Mouse (Mus musculus) brain, embryonic 14.5 days (tissue): ENCODE measurements around the gene Mafk.

Experiments
- CTCF ChIP-seq: fragments of 200-500 bp; IDR thresholded peaks from 2 replicates; pipeline ENCODE4 v1.5.1; 2012; ENCODE audit warnings: inconsistent platforms, mild to moderate bottlenecking, moderate library complexity, borderline replicate concordance; ENCODE audit not compliant: insufficient read depth, insufficient read length; ENCODE audit errors: extremely low read depth
- POLR2A ChIP-seq: fragments of 200-500 bp; IDR thresholded peaks from 2 replicates; pipeline ENCODE4 v1.6.1; 2012; ENCODE audit warnings: mild to moderate bottlenecking, inconsistent platforms, borderline replicate concordance; ENCODE audit not compliant: poor library complexity, insufficient read depth, insufficient read length, severe bottlenecking; ENCODE audit errors: extremely low read depth

DNA sequence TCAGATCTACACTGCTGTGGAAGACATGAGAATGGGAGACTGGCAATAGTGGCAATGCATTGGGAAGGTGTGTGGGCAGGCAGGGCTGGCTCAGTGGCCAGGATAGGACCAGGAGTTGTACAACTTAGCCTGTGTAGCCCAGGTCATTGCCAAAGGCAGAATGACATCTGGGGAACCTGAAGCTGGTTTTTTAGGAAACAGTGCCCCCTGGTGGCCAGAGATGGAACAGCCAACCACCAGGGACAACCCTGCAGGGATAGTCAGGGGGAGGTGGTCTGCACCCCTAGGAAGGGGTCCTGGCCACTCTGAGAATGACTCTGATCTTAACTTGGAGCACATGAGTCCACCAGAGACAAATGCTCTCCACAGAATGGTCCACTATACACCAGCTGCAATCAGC, 40.8 kb upstream of the Mafk start:
- TF ChIP-seq CTCF, result peak; percentile 93
- TF ChIP-seq POLR2A, result no peak
